Mouse (Mus musculus) G1E (cell line): Measurements from ENCODE around the gene Atp5g1.

Source experiments
- CTCF ChIP-seq: IDR thresholded peaks from 2 replicates; pipeline ENCODE4 v1.5.1; 2012; ENCODE audit warnings: low read depth, low read length, inconsistent platforms, mixed read lengths
- GATA1 ChIP-seq: IDR thresholded peaks from 2 replicates; pipeline ENCODE4 v1.6.1; 2012; ENCODE audit warnings: borderline replicate concordance, low read length, inconsistent platforms, mixed read lengths

GRCm38 (mm10) chr11:96082682-96083081 is 7.2 kb upstream of the Atp5g1 start:
- no peak for TF ChIP-seq CTCF
- no peak for TF ChIP-seq GATA1
